Mouse (Mus musculus): ENCODE data around the gene Afg3l1. TPM values are rescaled to one million over a fixed set of nuclear protein-coding genes. Genes with fewer than 3 reads are reported as not detected.
"Not testable (repeated sequence)": the region's sequence is repeated elsewhere in the genome, so short reads cannot be mapped to it uniquely, and the experiment has no call there.

Gene Afg3l1
- polyA plus RNA-seq, 1 experiment from 2014 or later, result 21.9 TPM

DNA sequence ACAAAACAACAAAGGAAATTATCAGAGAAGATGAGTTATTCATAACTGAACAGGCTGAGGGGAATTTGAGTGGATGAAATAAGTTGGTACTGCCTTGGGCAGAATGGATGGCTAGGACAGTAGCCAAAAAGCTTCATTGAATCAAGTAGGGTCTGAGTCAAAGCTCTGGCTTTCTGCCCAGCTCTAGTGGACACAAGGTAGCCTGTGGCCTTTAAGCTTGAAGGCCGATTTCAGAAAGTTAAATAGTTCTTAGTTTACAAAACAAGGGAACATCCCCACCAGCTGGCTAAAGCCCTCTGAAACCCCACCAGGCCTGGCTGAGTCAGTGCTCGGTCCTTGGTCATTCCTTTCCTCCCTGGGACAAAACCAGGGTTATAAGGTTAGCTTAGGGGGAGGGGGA lies 38.9 kb downstream of the Afg3l1 start:
- H3K36me3 ChIP-seq (ENCODE audit: control insufficient read depth, insufficient read depth), result no peaks in the 10 kb centered on the region
- no peak for ATAC-seq (ENCODE audit: low read depth)
- H3K27me3 ChIP-seq (ENCODE audit: control insufficient read depth, insufficient read depth, low read depth, low read length), result peaks cover 45% of the 10 kb centered on the region
- 27% methylated on average over 2 of the region's 2 CpGs for WGBS (ENCODE audit: insufficient replicate concordance)
- H3K9ac ChIP-seq (ENCODE audit: low read depth, low read length), result no peak overlapping the region
- peaks cover 13% of the 10 kb centered on the region for H3K4me1 ChIP-seq (ENCODE audit: control insufficient read depth, low read depth, low read length)
- H3K27ac ChIP-seq (ENCODE audit: low read length), result no peak overlapping the region
- H3K9me3 ChIP-seq (replicated peaks; ENCODE audit: control insufficient read depth, low read length), result no peaks in the 10 kb centered on the region
- H3K4me3 ChIP-seq (ENCODE audit: low read depth, low read length), result no peak overlapping the region
- H3K4me2 ChIP-seq (ENCODE audit: low read depth, low read length), result no peak overlapping the region

GRCm38 (mm10) chr8:123518172-123518571 lies 40.5 kb downstream of the Afg3l1 start:
- ATAC-seq (ENCODE audit: low read depth), result no peak
- peaks cover 38% of the 10 kb centered on the region for H3K27me3 ChIP-seq (ENCODE audit: control insufficient read depth, insufficient read depth, low read depth, low read length)
- 32% methylated on average over 10 of the region's 10 CpGs for WGBS (ENCODE audit: insufficient replicate concordance)
- H3K36me3 ChIP-seq (ENCODE audit: control insufficient read depth, insufficient read depth), result no peaks in the 10 kb centered on the region
- H3K9me3 ChIP-seq (replicated peaks; ENCODE audit: control insufficient read depth, low read length), result no peaks in the 10 kb centered on the region
- H3K9ac ChIP-seq (ENCODE audit: low read depth, low read length), result no peak overlapping the region
- peak overlapping the region; percentile 72 for H3K4me2 ChIP-seq (ENCODE audit: low read depth, low read length)
- peaks cover 13% of the 10 kb centered on the region for H3K4me1 ChIP-seq (ENCODE audit: control insufficient read depth, low read depth, low read length)
- H3K27ac ChIP-seq (ENCODE audit: low read length), result no peak overlapping the region
- H3K4me3 ChIP-seq (ENCODE audit: low read depth, low read length), result peak overlapping the region; percentile 64; the same call in 1 of the 2 replicates

DNA sequence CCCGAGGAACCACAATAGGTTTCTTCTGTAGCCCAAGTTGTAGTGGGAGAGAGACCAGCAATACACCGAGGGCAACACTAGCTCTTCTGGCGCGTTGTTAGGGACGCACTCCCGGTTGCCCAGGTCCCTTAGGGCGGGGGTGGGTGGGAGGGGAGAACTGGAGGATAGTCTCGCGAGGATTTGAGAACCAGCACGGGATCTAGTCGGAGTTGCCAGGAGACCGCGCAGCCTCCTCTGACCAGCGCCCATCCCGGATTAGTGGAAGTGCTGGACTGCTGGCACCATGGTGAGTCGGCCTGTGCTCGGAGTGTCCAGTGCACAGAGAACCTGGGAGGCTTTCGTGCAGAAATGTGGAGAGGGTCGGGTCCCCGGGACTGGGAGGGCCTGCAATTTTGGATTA lies 41.0 kb downstream of the Afg3l1 start, which contains the start of gene Gas8:
TSS of gene Gas8 (plus strand) at position 168 of the 400 bp plus-strand sequence.
- peak within 1 kb of the TSS; percentile 38 for H3K9ac ChIP-seq (ENCODE audit: low read depth, low read length)
- peaks cover 13% of the 10 kb centered on the region for H3K4me1 ChIP-seq (ENCODE audit: control insufficient read depth, low read depth, low read length)
- H3K27me3 ChIP-seq (ENCODE audit: control insufficient read depth, insufficient read depth, low read depth, low read length), result peaks cover 33% of the 10 kb centered on the region
- H3K4me2 ChIP-seq (ENCODE audit: low read depth, low read length), result peak within 1 kb of the TSS; percentile 72
- 0% methylated on average over 20 of the region's 20 CpGs for WGBS (ENCODE audit: insufficient replicate concordance)
- H3K4me3 ChIP-seq (ENCODE audit: low read depth, low read length), result peak within 1 kb of the TSS; percentile 64
- no peak within 1 kb of the TSS for H3K27ac ChIP-seq (ENCODE audit: low read length)
- no peaks in the 10 kb centered on the region for H3K36me3 ChIP-seq (ENCODE audit: control insufficient read depth, insufficient read depth)
- peak; percentile 91 for ATAC-seq (ENCODE audit: low read depth)
- H3K9me3 ChIP-seq (replicated peaks; ENCODE audit: control insufficient read depth, low read length), result no peaks in the 10 kb centered on the region

DNA sequence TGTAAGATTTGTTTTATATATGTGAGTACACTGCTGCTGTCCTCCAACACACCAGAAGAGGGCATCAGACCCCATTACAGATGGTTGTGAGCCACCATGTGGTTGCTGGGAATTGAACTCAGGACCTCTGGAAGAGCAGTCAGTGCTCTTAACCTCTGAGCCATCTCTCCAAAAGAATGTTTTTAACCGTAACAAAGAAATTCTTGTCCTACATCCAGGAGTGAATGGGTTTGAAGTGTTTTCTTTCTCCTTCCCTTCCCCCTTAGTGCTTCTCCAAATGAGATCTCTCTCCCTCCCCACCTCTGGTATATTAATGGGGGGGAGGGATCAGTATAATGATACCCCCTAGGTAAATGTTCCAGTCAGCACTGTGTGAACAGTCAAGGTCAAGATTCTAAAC lies 42.3 kb downstream of the Afg3l1 start:
- ATAC-seq (ENCODE audit: low read depth); H3K4me3 ChIP-seq (ENCODE audit: low read depth, low read length); H3K9ac ChIP-seq (ENCODE audit: low read depth, low read length); H3K27ac ChIP-seq (ENCODE audit: low read length); H3K9me3 ChIP-seq (replicated peaks; ENCODE audit: control insufficient read depth, low read length); H3K4me1 ChIP-seq (ENCODE audit: control insufficient read depth, low read depth, low read length); H3K4me2 ChIP-seq (ENCODE audit: low read depth, low read length); H3K36me3 ChIP-seq (ENCODE audit: control insufficient read depth, insufficient read depth): not testable (repeated sequence)
- 88% methylated on average over 1 of the region's 1 CpGs for WGBS (ENCODE audit: insufficient replicate concordance)
- H3K27me3 ChIP-seq (ENCODE audit: control insufficient read depth, insufficient read depth, low read depth, low read length), result peaks cover 19% of the 10 kb centered on the region

- Histone ChIP-seq H3K4me2 (ENCODE audit: low read depth, low read length) (no peak overlapping the region), H3K9me3 (replicated peaks; ENCODE audit: control insufficient read depth, low read length) (no peaks in the 10 kb centered on the region), H3K36me3 (ENCODE audit: control insufficient read depth, insufficient read depth) (0 out of 2 replicates have a peak, but pooled peaks cover 2% of the 10 kb centered on the region), H3K27me3 (ENCODE audit: control insufficient read depth, insufficient read depth, low read depth, low read length) (no peaks in the 10 kb centered on the region), H3K4me1 (ENCODE audit: control insufficient read depth, low read depth, low read length) (no peaks in the 10 kb centered on the region), H3K27ac (ENCODE audit: low read length) (no peak overlapping the region), H3K4me3 (ENCODE audit: low read depth, low read length) (no peak overlapping the region), H3K9ac (ENCODE audit: low read depth, low read length) (no peak overlapping the region)
- WGBS (ENCODE audit: insufficient replicate concordance), result 79% methylated on average over 25 of the region's 25 CpGs
- no peak for ATAC-seq (ENCODE audit: low read depth)
Measured at GRCm38 (mm10) chr8:123527720-123528489, 50.2 kb downstream of the Afg3l1 start.

GRCm38 (mm10) chr8:123536242-123536989 lies 58.7 kb downstream of the Afg3l1 start:
- no peaks in the 10 kb centered on the region for H3K36me3 ChIP-seq (ENCODE audit: control insufficient read depth, insufficient read depth)
- no peak for ATAC-seq (ENCODE audit: low read depth)
- H3K9me3 ChIP-seq (replicated peaks; ENCODE audit: control insufficient read depth, low read length), result no peaks in the 10 kb centered on the region
- no peak overlapping the region for H3K4me2 ChIP-seq (ENCODE audit: low read depth, low read length)
- no peak overlapping the region for H3K27ac ChIP-seq (ENCODE audit: low read length)
- H3K9ac ChIP-seq (ENCODE audit: low read depth, low read length), result no peak overlapping the region
- H3K4me1 ChIP-seq (ENCODE audit: control insufficient read depth, low read depth, low read length), result no peaks in the 10 kb centered on the region
- H3K27me3 ChIP-seq (ENCODE audit: control insufficient read depth, insufficient read depth, low read depth, low read length), result peaks cover 3% of the 10 kb centered on the region
- 75% methylated on average over 9 of the region's 9 CpGs for WGBS (ENCODE audit: insufficient replicate concordance)
- no peak overlapping the region for H3K4me3 ChIP-seq (ENCODE audit: low read depth, low read length)

DNA sequence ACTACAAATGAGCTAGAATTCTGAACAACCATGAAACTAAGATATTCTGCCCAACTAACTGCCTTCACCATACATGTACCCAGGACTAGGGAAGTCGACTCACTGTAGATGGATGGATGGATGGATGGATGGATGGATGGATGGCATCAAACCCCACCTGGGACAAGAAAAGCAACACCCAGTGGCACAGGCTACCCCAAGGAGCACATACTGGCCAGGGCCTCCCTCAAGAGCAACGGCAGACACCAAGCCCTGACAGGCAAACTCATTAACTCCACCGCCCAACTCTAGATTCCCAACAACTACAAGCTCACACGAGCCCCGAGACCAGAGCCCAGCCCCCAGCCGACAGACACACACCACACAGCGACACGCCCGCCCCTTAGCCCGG lies 59.3 kb downstream of the Afg3l1 start:
- no peak for ATAC-seq (ENCODE audit: low read depth)
- Histone ChIP-seq H3K27ac (ENCODE audit: low read length) (no peak overlapping the region), H3K4me1 (ENCODE audit: control insufficient read depth, low read depth, low read length) (no peaks in the 10 kb centered on the region), H3K4me3 (ENCODE audit: low read depth, low read length) (no peak overlapping the region), H3K27me3 (ENCODE audit: control insufficient read depth, insufficient read depth, low read depth, low read length) (peaks cover 3% of the 10 kb centered on the region), H3K9me3 (replicated peaks; ENCODE audit: control insufficient read depth, low read length) (no peaks in the 10 kb centered on the region), H3K9ac (ENCODE audit: low read depth, low read length) (no peak overlapping the region), H3K4me2 (ENCODE audit: low read depth, low read length) (no peak overlapping the region), H3K36me3 (ENCODE audit: control insufficient read depth, insufficient read depth) (no peaks in the 10 kb centered on the region)
- WGBS (ENCODE audit: insufficient replicate concordance), result 34% methylated on average over 6 of the region's 10 CpGs

GRCm38 (mm10) chr8:123537641-123538040 lies 59.9 kb downstream of the Afg3l1 start:
- H3K4me3 ChIP-seq (ENCODE audit: low read depth, low read length); H3K27me3 ChIP-seq (ENCODE audit: control insufficient read depth, insufficient read depth, low read depth, low read length); H3K27ac ChIP-seq (ENCODE audit: low read length); H3K9ac ChIP-seq (ENCODE audit: low read depth, low read length); H3K36me3 ChIP-seq (ENCODE audit: control insufficient read depth, insufficient read depth); H3K4me1 ChIP-seq (ENCODE audit: control insufficient read depth, low read depth, low read length); H3K4me2 ChIP-seq (ENCODE audit: low read depth, low read length); ATAC-seq (ENCODE audit: low read depth); H3K9me3 ChIP-seq (replicated peaks; ENCODE audit: control insufficient read depth, low read length): not testable (repeated sequence)
- 63% methylated on average over 5 of the region's 14 CpGs for WGBS (ENCODE audit: insufficient replicate concordance)

Data from liver, embryonic 16.5 days (tissue).